ENCODE assay signal across 8 mouse cellular contexts in the genomic region with DNA sequence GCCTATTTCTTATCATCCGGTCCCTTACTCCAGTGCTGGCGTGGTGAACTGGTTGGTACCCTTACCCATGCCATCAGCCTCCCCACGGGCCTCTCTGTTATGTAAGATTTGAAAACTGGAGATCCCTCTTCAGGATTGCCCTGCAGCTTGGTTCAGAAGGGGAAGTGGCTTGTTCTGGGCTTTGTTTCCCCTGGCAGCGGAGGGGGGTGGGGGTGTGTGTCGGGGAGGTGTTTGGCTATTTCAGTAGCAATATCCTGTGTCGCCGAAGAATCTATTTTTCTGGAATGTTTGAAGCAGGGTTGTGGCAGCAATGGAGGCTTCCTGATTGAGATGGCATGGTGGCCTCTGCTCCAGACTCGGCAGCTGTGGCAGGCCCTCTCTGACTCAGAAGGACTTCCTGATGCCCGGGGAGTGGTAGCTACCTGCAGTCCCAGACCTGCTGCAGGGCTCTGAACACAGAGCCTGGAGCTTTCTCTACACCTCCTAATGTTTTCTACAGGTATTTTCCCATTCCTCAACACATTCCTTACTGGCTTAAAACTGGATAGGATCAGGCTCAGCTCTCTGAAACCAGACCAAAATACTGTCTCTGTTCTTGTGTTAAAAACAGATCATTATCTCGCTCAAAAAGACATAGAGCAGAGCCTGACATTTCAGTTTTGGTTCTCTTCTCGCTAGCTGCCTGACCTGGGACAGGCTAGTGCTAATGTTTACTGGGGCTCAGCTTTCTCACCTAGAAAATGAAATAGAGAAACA.
A peak's percentile ranks its signal among the peaks of the same experiment; 100 is the strongest.
DNase-seq lines count a peak whose midpoint lies in the region; ATAC-seq and TF ChIP-seq lines count a peak whose summit lies in the region.

No protein-coding gene starts in this region.

- ATAC-seq in kidney, embryonic 15.5 days (replicated peaks; ENCODE audit: low FRiP score) = no peak
- ATAC-seq in granulocyte monocyte progenitor cell, adult 5-6 weeks (replicated peaks; ENCODE audit: poor library complexity, severe bottlenecking) = peak; percentile 89
- ATAC-seq in megakaryocyte progenitor cell, adult 5-6 weeks (replicated peaks; ENCODE audit: poor library complexity) = peak; percentile 83
- peak; percentile 77 for ATAC-seq in stomach, postnatal 0 days (ENCODE audit: low FRiP score, low TSS enrichment)

- H3K36me3 ChIP-seq in kidney, embryonic 15.5 days = 0 out of 2 replicates have a peak, but pooled peaks cover 10% of the 10 kb centered on the region
- H3K36me3 ChIP-seq in stomach, postnatal 0 days (ENCODE audit: control insufficient read depth, insufficient read depth, low read length) = no peaks in the 10 kb centered on the region

- no peak for DNase-seq in kidney, adult 8-10 months
- peak; percentile 52 for DNase-seq in kidney, postnatal 10 days
- DNase-seq in stomach, postnatal 0 days (ENCODE audit: low spot score) = peak; percentile 63
- no peak for DNase-seq in c-Kit-positive CD71-positive TER-119-positive erythroid progenitor cells, embryonic 14.5 days (ENCODE audit: low spot score)
- no peak for DNase-seq in embryo, embryonic 10.5 days (ENCODE audit: low spot score)

- no peak for TF ChIP-seq EP300 in stomach, postnatal 0 days (optimal IDR thresholded peaks at IDR 0.05)

- H3K9me3 ChIP-seq in kidney, embryonic 15.5 days (replicated peaks) = no peaks in the 10 kb centered on the region
- no peaks in the 10 kb centered on the region for H3K9me3 ChIP-seq in stomach, postnatal 0 days (ENCODE audit: control insufficient read depth, low read length)

- H3K27me3 ChIP-seq in kidney, embryonic 15.5 days = no peaks in the 10 kb centered on the region
- no peaks in the 10 kb centered on the region for H3K27me3 ChIP-seq in stomach, postnatal 0 days (ENCODE audit: control insufficient read depth, insufficient read depth, low read length)

- H3K4me2 ChIP-seq in kidney, embryonic 15.5 days = no peak overlapping the region
- peak overlapping the region; percentile 12 for H3K4me2 ChIP-seq in stomach, postnatal 0 days (replicated peaks; ENCODE audit: low read depth)

- 48% methylated on average over 11 of the region's 11 CpGs for WGBS in kidney, embryonic 15.5 days
- WGBS in stomach, postnatal 0 days = 40% methylated on average over 11 of the region's 11 CpGs

- H3K27ac ChIP-seq in kidney, embryonic 15.5 days = peak overlapping the region; percentile 84
- peak overlapping the region; percentile 88 for H3K27ac ChIP-seq in stomach, postnatal 0 days (replicated peaks)

- no peak for TF ChIP-seq CTCF in stomach, postnatal 0 days (IDR thresholded peaks at IDR 0.05; ENCODE audit: low read depth)

- H3K4me3 ChIP-seq in kidney, embryonic 15.5 days (replicated peaks) = no peak overlapping the region
- H3K4me3 ChIP-seq in stomach, postnatal 0 days (ENCODE audit: low read depth, low read length) = no peak overlapping the region

- H3K4me1 ChIP-seq in kidney, embryonic 15.5 days = peaks cover 80% of the 10 kb centered on the region
- peaks cover 12% of the 10 kb centered on the region for H3K4me1 ChIP-seq in stomach, postnatal 0 days (replicated peaks; ENCODE audit: control insufficient read depth, insufficient read depth)

- no peak overlapping the region for H3K9ac ChIP-seq in kidney, embryonic 15.5 days
- H3K9ac ChIP-seq in stomach, postnatal 0 days (ENCODE audit: low read length) = peak overlapping the region; percentile 18; the same call in 1 of the 2 replicates

Comparison
In these comparisons a context has a peak if more than half of its experiments do, and no peak if none do; other contexts are left out.
1. DNase-seq: peak in kidney, postnatal 10 days (single experiment) and stomach, postnatal 0 days (single experiment); none in kidney, adult 8-10 months (0 of 2), c-Kit-positive CD71-positive TER-119-positive erythroid progenitor cells, embryonic 14.5 days (single experiment) and embryo, embryonic 10.5 days (single experiment).